Mouse (Mus musculus): ENCODE results near the gene Chst15.

DNA sequence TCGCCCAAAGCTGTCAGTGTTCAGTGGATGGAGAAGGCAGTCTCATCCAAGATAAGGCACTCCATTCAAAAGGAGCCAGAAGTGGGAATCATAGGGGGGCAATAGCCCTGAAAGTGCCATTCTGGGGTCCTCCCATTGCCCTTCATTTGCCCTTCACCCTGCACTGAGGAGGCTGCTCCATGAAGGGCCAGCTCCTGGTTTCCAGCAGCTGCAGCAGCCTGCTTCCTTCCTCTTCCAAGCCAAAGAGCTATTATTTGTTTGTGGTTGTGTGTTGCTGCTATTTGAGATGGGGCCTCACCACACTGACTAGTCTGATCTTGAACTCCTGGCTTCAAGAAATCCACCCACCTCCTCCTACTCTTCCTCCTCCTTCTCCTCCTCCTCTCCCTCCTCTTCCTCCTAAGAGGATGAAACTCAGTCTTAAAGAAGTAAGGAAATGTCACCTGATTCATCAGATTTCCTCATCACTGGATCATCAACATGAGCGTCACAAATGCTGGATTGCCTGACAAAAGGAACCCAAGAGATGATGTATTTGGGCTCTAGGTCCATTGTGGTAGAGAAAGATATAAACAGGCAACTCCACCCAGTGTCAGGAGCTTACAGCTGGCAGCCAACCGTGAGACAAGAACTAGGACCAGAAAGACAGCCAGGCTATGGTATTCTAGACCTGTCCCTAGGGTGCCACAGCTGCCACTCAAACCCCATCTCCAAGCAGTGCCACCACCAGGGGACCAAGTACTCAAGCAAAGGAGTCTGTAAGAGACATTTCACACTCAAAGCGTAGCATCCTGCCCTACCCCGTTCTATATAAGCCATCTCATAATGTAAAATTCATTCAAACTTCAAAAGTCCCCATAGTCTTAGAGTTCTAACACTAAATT lies 11.3 kb downstream of the Chst15 start:
- TF ChIP-seq CTCF (IDR thresholded peaks at IDR 0.05) (peak; percentile 25), EP300 (IDR thresholded peaks at IDR 0.05) (peak; percentile 53; the same call in 1 of the 2 replicates)
